Mouse (Mus musculus) lung, postnatal 0 days (tissue): ENCODE results near the gene Atp6v1e1. TPM values are rescaled to one million over a fixed set of nuclear protein-coding genes. Genes with fewer than 3 reads are reported as not detected.
A peak's percentile ranks its signal among the peaks of the same experiment; 100 is the strongest.

Experiments used
- ATAC-seq: fragments of 200-750 bp; cut with Nextera tagmentation; 2 replicates; pipeline ENCODE4 v1.8.0; 2017; ENCODE audit warnings: moderate library complexity
- DNase-seq: peaks from one replicate; pipeline ENCODE4 v3.0.0-alpha.2; 2016; ENCODE audit warnings: low spot score
- H3K27ac ChIP-seq: fragments of 300-500 bp; sonication (generic); 2 replicates; pipeline ENCODE4 v1.5.1; 2014; ENCODE audit warnings: antibody characterized with exemption, mild to moderate bottlenecking, low read length, mixed read lengths
- H3K27me3 ChIP-seq: fragments of 300-500 bp; sonication (generic); replicated peaks from 2 replicates; pipeline ENCODE4 v1.6.1; 2014; ENCODE audit warnings: low read length, mixed read lengths; ENCODE audit not compliant: insufficient read depth
- H3K36me3 ChIP-seq: fragments of 300-500 bp; sonication (generic); 2 replicates; pipeline ENCODE4 v1.6.1; 2014; ENCODE audit warnings: low read length, mixed read lengths; ENCODE audit not compliant: insufficient read depth
- H3K4me1 ChIP-seq: fragments of 300-500 bp; sonication (generic); 2 replicates; pipeline ENCODE4 v1.6.1; 2014; ENCODE audit warnings: antibody characterized with exemption, low read depth, low read length, mixed read lengths; ENCODE audit not compliant: insufficient read depth
- H3K4me2 ChIP-seq: fragments of 300-500 bp; sonication (generic); replicated peaks from 2 replicates; pipeline ENCODE4 v1.6.1; 2014; ENCODE audit warnings: low read depth, mild to moderate bottlenecking, low read length, moderate library complexity, mixed read lengths
- H3K4me3 ChIP-seq: fragments of 300-500 bp; sonication (generic); 2 replicates; pipeline ENCODE4 v1.5.1; 2014; ENCODE audit warnings: low read depth, low read length
- H3K9ac ChIP-seq: fragments of 300-500 bp; sonication (generic); replicated peaks from 2 replicates; pipeline ENCODE4 v1.6.1; 2014; ENCODE audit warnings: low read depth, mild to moderate bottlenecking
- H3K9me3 ChIP-seq: fragments of 300-500 bp; sonication (generic); 2 replicates; pipeline ENCODE4 v1.6.1; 2016; ENCODE audit warnings: low read length, mixed read lengths
- CTCF ChIP-seq: IDR thresholded peaks from 2 replicates; pipeline ENCODE4 v1.5.1; 2016; ENCODE audit warnings: antibody characterized with exemption, mild to moderate bottlenecking
- EP300 ChIP-seq: IDR thresholded peaks from 2 replicates; pipeline ENCODE4 v1.6.1; 2016; ENCODE audit warnings: antibody characterized with exemption, mild to moderate bottlenecking, control low read depth
- WGBS: fragments of 180-500 bp; shearing (Covaris S2); extraction: QIAGEN DNeasy Blood & Tissue Kit; methylation state at CpG from one replicate; pipeline ENCODE4 v1.1.7; 2014; 5-methylcytosine and 5-hydroxymethylcytosine counted together
- polyA plus RNA-seq: library from polyadenylated mRNA; unstranded; fragments of >200 nt; fragmentation: Nextera tagmentation; extraction: Ambion mirVana; gene quantifications from 2 replicates; pipeline ENCODE4 v1.2.1, GENCODE M21; 2015

Atp6v1e1 gene
- polyA plus RNA-seq = 177 and 187 TPM in 2 replicates

DNA sequence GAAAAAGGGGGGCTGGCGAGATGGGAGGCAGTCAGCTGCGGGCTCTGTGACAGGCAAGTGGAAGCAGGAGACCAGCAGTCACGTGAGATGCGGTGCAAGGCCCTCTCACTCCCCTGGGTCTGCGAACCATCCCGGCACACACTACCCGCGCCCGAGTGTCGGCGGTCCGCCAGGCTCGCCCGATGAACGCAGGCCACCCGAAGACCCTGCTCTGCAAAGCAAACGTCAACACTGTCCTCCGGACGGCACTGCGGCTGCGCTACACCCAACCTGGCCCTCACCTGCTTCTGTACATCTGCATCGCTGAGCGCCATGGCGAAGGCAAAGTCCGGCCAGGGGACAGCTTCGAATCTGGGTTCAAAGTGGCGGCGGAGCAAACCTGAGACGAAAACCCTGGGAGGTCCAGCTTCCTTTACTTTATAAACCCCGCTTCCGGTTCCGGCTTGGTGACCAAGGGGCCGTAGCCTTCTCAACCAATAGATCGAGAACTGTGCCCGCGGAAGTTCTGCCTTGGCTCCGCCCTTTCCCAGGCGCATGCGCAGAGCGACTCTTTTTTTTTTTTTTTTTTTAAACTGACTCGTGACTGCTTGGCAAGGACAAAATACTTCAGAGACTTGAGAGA is at the start of gene Atp6v1e1:
Gene Atp6v1e1 (minus strand): TSS at position 487 of the 622 bp plus-strand sequence.
- Histone ChIP-seq H3K27ac (peak within 1 kb of the TSS; percentile 97), H3K4me1 (no peaks in the 10 kb centered on the region), H3K4me2 (peak within 1 kb of the TSS; percentile 65), H3K4me3 (peak within 1 kb of the TSS; percentile 94), H3K36me3 (peaks cover 8% of the 10 kb centered on the region), H3K9me3 (no peaks in the 10 kb centered on the region), H3K27me3 (no peaks in the 10 kb centered on the region), H3K9ac (peak within 1 kb of the TSS; percentile 76)
- WGBS = under 1% methylated on average over 39 of the region's 41 CpGs
- TF ChIP-seq EP300 (peak; percentile 35; the same call in 1 of the 2 replicates), CTCF (no peak)
- peak; percentile 98 for DNase-seq
- ATAC-seq = peak; percentile 98

DNA sequence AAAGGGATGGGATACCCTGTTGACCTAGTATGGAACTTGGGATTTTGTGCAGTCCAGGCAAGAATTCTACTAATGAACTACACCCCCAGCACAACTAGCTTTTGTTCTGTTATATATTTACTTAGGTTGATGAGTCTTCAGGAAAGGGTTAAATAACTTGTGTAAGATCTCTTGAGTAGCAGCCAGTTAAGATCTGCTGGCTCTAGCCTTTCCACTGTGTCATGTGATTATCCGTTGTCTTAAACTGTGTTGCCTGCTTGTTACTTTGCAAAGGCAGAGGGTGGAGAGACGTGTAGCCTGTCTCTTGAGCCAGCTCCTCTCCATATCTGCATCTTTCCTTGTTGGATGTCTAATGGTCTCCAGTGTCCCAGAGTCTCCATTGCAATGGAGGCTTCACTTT is 48.7 kb upstream of the Atp6v1e1 start:
- no peak for ATAC-seq
- TF ChIP-seq EP300 (no peak), CTCF (no peak)
- no peak overlapping the region for H3K4me2 ChIP-seq

DNA sequence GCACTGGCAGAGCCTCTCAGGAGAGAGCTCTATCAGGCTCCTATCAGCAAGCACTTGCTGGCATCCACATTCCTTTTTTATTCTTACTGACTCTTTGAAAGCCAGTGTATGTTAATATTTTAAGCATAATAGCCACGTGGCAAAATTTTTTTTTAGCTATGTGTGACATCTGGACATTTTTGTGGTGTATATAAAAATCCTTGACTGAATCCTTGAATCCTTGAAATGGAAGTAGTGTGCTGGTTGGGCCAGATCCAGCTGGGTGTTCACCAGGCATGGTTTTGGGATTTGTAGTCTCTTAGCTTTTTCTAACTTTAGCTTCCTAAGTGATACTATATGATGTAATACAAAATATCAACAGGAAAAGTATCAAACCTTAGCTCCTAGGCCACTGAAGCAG is 46.2 kb upstream of the Atp6v1e1 start:
- no peak overlapping the region for H3K4me3 ChIP-seq
- H3K9me3 ChIP-seq = no peaks in the 10 kb centered on the region
- H3K36me3 ChIP-seq = peaks cover 6% of the 10 kb centered on the region; the same call in 1 of the 2 replicates
- no peak for ATAC-seq
- H3K27me3 ChIP-seq = no peaks in the 10 kb centered on the region
- H3K4me2 ChIP-seq = no peak overlapping the region
- TF ChIP-seq EP300 (no peak), CTCF (no peak)
- WGBS = 50% methylated on average over 1 of the region's 1 CpGs
- DNase-seq = no peak
- H3K4me1 ChIP-seq = no peaks in the 10 kb centered on the region
- H3K9ac ChIP-seq = no peak overlapping the region
- H3K27ac ChIP-seq = no peak overlapping the region

More for the DNA sequence above, 48.7 kb upstream of the Atp6v1e1 start:
- no peak for DNase-seq
- no peak overlapping the region for H3K4me3 ChIP-seq
- H3K27ac ChIP-seq = no peak overlapping the region
- no peaks in the 10 kb centered on the region for H3K9me3 ChIP-seq
- no peaks in the 10 kb centered on the region for H3K27me3 ChIP-seq
- 54% methylated on average over 2 of the region's 2 CpGs for WGBS
- no peaks in the 10 kb centered on the region for H3K36me3 ChIP-seq
- no peak overlapping the region for H3K9ac ChIP-seq
- H3K4me1 ChIP-seq = no peaks in the 10 kb centered on the region

DNA sequence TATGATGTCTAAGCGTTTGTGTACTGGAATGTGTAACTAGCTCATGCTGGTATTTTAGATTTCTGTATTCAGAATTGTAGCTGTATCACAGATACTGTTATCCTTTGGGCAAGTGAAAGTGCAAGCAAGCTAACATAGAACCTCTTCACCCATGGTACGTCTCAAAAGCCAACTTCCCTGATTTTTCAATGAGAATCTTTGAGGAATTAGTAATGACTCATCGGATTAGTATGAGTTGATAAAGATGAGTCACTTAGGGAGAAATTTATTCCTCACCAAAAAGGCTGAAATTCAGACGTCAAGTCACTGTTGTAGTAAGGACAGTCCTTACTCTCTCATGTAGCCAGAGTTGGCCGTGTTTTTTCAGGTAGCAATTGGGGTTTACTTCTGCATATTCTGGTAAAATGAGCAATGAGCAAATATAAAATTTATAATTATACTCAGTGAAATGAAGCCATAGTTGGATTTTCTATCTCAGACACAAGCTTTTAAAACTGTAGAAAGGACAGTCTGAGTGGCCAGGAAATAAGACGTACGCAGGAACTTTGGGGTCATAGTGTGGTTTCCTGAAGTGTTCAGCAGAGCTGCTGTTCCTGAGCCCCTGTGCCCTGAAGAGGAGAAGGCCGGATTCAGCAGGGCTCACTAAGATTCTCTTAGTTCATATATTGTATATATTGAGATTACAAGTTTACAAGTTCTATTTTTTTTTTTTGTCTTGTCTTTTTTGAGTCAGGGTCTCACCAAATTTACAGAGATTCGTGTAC is 43.6 kb upstream of the Atp6v1e1 start:
- WGBS = 68% methylated on average over 9 of the region's 9 CpGs
- DNase-seq (no peak), ATAC-seq (no peak)
- peaks cover 6% of the 10 kb centered on the region; the same call in 1 of the 2 replicates for H3K36me3 ChIP-seq
- no peak overlapping the region for H3K27ac ChIP-seq
- no peak overlapping the region for H3K9ac ChIP-seq
- no peak overlapping the region for H3K4me3 ChIP-seq
- no peaks in the 10 kb centered on the region for H3K4me1 ChIP-seq
- H3K27me3 ChIP-seq = no peaks in the 10 kb centered on the region
- TF ChIP-seq EP300 (no peak), CTCF (no peak)
- H3K4me2 ChIP-seq = no peak overlapping the region
- H3K9me3 ChIP-seq = no peaks in the 10 kb centered on the region

DNA sequence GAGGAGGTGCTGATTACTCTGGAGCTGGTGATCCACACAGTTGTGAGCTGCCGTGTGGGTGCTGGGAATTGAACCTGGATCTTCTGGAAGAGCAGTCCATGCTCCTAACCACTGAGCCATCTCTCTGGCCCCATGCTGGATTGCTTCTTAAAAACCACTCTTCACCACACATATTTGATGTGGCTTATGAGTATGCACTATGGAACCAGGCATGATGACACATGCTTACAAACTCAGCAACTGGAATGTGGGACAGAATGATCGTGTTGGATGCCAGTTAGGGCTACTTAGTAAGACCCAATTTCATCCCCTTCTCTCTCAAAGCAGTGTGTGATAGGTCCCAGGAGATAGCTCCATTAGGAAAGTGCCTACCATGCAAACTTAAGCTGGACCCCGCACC is 37.5 kb upstream of the Atp6v1e1 start:
- H3K4me2 ChIP-seq = no peak overlapping the region
- no peak for TF ChIP-seq EP300
- no peak for TF ChIP-seq CTCF
- DNase-seq (no peak), ATAC-seq (no peak)
- H3K4me3 ChIP-seq = no peak overlapping the region
- no peaks in the 10 kb centered on the region for H3K4me1 ChIP-seq
- no peak overlapping the region for H3K27ac ChIP-seq
- 94% methylated on average over 3 of the region's 3 CpGs for WGBS
- H3K9ac ChIP-seq = no peak overlapping the region
- peaks cover 8% of the 10 kb centered on the region; the same call in 1 of the 2 replicates for H3K36me3 ChIP-seq
- no peaks in the 10 kb centered on the region for H3K9me3 ChIP-seq
- no peaks in the 10 kb centered on the region for H3K27me3 ChIP-seq

DNA sequence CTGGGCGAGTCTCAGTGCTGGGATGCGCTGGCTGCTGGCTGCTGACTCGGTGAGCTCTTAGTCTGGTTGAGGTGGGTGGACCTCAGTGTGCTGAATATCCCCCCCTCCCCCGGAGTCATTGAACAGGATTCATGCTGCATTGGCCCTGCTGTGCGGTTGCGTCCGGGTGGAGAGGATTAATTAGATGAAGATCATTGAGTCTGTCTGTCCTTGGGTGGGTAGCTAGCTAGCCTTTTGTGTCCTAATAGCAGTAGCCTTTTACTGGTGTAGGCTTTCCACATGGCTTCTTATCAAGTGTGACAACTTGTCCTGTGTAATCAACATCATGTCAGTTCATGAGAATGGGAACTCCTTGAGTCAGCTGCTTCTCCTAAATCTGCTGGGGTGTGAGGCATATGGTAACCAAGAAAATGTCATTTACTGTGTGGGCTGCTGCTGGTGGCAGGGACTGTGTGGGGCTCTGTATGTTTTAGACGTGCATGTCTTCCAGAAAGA is 35.7 kb upstream of the Atp6v1e1 start:
- Histone ChIP-seq H3K4me3 (no peak overlapping the region), H3K4me2 (no peak overlapping the region), H3K27ac (no peak overlapping the region), H3K9me3 (no peaks in the 10 kb centered on the region), H3K4me1 (no peaks in the 10 kb centered on the region), H3K36me3 (peaks cover 9% of the 10 kb centered on the region; the same call in 1 of the 2 replicates), H3K27me3 (no peaks in the 10 kb centered on the region), H3K9ac (no peak overlapping the region)
- 83% methylated on average over 8 of the region's 8 CpGs for WGBS
- no peak for DNase-seq
- no peak for TF ChIP-seq EP300
- no peak for TF ChIP-seq CTCF
- no peak for ATAC-seq
